Mouse (Mus musculus): ENCODE data around the gene Aldh3a2.
A peak's percentile ranks its signal among the peaks of the same experiment; 100 is the strongest.

The Aldh3a2 gene

GRCm38 (mm10) chr11:61271612-61272011 lies 4.3 kb upstream of the Aldh3a2 start:
- no peak for DNase-seq

- no peak for DNase-seq
Measured at GRCm38 (mm10) chr11:61270406-61270805, 3.1 kb upstream of the Aldh3a2 start.

GRCm38 (mm10) chr11:61268626-61269349 lies 1.5 kb upstream of the Aldh3a2 start:
- no peak for DNase-seq

DNA sequence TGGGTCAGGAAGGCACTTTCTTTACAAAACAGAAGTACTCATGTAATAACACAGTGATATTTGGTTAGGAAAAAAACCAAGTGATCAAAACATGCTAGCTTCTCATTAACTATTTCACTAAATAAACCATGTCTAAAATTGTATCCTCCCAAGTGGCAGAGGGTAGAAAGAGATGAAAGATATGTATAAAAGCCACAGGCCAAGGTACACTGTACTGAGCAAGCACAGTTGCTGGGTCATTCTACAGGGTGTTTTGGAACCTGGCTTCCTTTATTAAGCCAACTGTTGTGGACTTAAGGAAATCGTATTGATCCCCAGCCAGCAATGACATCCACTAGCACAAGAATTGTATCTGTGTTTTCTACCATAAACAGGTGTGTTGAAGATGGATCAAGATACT lies 3.4 kb downstream of the Aldh3a2 start:
- no peak for DNase-seq

- no peak for DNase-seq
Measured at GRCm38 (mm10) chr11:61262516-61262915, 4.7 kb downstream of the Aldh3a2 start.

DNA sequence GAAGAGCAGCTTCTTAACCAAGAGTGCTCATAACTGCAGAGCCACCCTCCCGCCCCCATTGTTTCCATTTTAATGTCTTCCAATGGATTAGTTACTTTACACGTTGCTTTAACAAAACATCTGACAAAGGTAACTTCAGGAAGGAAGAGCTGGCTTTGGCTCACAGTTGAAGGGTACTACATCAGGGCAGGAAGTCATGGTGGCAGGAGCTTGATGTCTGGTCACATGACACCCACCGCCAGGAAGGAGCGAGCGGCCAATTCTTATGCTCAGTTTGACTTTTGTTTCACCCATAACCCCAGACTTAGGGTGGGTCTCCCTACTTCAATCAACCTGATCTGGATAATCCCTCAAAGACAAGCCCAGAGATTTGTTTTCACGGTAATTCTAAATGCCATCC lies 8.2 kb downstream of the Aldh3a2 start:
- no peak for DNase-seq

DNA sequence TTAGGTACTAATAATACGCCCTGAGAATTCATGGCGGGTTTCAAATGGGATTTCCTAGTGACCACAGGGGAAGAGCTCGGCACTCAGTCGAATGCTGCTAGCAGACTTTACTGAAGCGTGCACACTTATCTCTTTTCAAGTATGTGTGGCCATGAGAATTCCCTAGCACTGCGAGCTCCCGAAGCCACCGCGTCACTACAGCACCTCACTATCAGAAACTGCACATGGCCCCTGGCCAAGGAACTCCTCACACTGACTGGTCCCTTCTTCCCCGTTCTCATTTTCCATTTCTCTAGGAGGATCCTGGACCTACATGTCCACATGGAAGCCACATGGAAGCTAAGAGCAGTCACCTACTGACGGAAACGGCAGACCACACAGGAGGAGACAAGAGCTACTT lies 14.5 kb downstream of the Aldh3a2 start:
- DNase-seq, result no peak

- no peak for DNase-seq
Measured at GRCm38 (mm10) chr11:61251741-61252140, 15.5 kb downstream of the Aldh3a2 start.

DNA sequence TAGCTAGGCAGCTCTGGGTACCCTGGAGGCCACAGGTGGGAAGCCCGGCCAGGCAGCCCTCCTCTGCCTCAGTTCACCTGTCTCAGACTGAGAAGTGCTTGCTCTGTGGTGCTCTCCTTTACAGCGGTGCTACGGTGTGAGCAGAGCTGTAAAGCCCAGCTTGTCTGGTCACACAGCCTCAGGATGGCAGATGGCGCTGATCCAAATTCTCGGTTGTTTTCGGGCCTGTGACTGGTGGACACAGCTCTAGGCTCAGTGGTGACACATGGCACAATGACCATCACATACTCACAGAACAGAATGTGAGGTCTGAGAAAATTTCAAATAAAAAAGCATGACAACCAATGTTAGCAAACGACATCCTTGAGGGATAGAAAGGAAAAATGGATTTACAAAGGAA lies 22.9 kb downstream of the Aldh3a2 start:
- peak in 1 of 2 experiments; percentile 40 for DNase-seq

GRCm38 (mm10) chr11:61236015-61236414 lies 31.2 kb downstream of the Aldh3a2 start:
- no peak for DNase-seq

- no peak for DNase-seq
Measured at GRCm38 (mm10) chr11:61234174-61234573, 33.1 kb downstream of the Aldh3a2 start.

- DNase-seq, result peak; percentile 71 to 77
Measured at GRCm38 (mm10) chr11:61231329-61231728, 35.9 kb downstream of the Aldh3a2 start.

- DNase-seq, result peak in 1 of 2 experiments; percentile 20
Measured at GRCm38 (mm10) chr11:61228406-61228805, 38.9 kb downstream of the Aldh3a2 start.

GRCm38 (mm10) chr11:61227816-61228215 lies 39.4 kb downstream of the Aldh3a2 start:
- peak; percentile 73 to 85 for DNase-seq

- DNase-seq, result peak; percentile 94 to 96
Measured at GRCm38 (mm10) chr11:61225941-61226412, 41.3 kb downstream of the Aldh3a2 start.

DNA sequence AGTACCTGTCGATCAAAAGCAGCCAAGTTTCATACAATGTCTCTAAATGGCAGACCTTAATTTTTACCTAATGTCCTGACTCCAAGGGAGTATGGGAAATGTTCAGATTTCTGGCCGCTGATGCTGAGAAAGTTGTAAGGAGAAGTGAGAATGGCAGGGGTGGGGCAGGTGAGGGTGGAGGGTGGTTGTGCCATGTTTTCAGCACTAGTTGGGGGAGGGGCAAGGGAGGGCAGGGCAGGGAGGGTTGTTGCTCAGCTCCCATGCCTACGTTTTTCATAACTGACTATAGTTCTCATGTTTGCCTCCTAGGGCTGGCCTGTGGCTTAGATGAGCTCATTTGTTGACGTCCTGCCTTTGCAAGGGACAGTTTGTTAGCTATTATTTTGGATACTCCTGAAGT lies 41.8 kb downstream of the Aldh3a2 start:
- DNase-seq, result no peak

GRCm38 (mm10) chr11:61224907-61225306 lies 42.4 kb downstream of the Aldh3a2 start:
- DNase-seq, result no peak

- DNase-seq, result no peak
Measured at GRCm38 (mm10) chr11:61224234-61224744, 43.0 kb downstream of the Aldh3a2 start.

- no peak for DNase-seq
Measured at GRCm38 (mm10) chr11:61222971-61223745, 44.1 kb downstream of the Aldh3a2 start.

DNA sequence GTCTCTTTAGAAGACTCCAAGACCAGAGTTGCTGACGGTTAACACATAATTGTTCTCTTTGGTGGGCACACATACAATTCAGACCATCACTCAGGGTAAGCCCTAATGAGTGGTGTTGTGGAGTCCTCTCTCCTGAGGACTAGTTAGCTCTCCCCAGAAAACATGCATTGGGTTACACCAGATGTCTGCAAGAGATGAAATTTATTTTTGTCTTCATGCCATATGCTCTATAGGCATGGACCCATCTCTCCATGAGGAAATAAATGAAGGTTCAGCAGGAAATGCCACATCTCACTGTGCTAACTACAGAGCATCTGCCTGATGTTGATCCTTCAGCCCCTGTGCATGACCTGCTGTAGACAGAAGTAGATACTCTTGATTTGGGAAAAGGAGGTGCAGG lies 45.3 kb downstream of the Aldh3a2 start:
- no peak for DNase-seq

DNA sequence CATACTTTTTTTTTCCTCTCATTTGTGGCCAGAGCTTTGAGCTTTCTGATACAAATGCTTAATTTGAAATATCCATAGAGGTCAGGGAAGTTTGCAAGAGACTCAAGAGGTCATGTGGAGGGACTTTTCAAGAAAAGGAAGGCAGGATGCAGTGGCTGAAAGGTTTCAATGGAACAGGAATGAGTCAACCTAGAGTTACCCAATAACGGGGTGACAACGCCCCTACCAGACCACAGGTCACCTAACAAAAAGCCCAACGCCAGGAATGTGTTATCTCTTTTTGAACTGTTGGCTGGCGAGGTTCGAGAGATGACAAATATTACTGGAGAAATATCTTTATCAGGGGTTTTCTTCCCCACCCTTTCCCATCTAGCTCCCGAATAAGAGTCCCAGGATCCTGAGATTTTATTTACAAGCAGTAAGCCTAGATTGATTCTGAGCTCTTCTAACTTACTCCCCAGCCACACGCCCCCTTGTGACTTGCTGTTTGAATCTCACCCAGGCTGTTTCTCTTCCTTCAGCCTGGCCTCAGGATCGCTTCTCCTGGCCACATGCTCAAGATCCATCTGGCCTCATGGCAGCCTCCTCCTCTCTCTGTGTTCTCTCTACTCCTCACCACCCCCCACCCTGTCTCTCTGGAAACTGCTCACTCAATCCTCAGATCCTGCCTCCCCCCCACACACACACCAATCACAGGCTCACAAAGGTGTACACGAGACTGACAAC lies 46.9 kb downstream of the Aldh3a2 start:
- peak; percentile 47 to 65 for DNase-seq

- DNase-seq, result no peak
Measured at GRCm38 (mm10) chr11:61215936-61216335, 51.3 kb downstream of the Aldh3a2 start.

DNA sequence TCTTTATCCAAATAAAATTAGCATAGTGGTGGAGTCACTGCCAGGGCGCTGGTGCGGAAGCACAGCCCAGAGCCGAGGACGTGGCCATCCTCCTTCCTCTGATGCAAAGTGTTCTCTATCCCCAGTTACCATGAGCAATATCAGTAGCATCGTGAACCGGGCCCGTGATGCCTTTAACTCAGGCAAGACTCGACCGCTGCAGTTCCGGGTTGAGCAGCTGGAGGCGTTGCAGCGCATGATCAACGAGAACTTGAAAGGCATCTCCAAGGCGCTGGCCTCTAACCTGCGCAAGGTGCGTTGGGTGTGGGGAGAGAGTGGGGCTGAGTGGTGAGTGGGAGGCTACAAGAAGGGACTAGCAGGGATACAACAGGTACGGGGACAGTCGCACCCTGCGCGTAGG lies 55.2 kb downstream of the Aldh3a2 start:
- peak; percentile 42 for DNase-seq
